ENCODE assay signal across 32 mouse cellular contexts in the genomic region with DNA sequence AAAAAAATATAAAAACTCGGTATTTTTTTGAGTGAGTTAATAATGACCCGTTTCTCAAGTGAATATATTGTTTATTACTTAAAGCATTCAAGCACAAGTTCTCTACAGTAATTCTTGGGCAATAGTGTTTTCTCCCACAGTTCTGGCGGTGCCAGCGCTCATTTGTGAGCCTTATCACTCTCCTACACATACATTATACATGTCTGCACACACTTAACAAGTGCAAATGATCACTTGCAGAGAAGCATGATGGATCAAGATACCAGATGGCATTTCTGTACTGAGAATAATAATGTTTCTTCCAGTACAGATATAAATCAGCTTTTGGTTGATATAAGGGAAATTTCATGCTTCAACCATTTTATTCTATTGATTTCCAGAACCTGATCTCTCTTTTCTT.
"Had no signal": no experiment of that assay in that cellular context is flagged by ENCODE, and none has a peak within 500 bp of the region (broad histone marks: within the 10 kb centered on the region; RNA-seq: fewer than 3 reads in every experiment).

No protein-coding gene starts in this region.

- H3K27ac ChIP-seq: limb, embryonic 10.5 days; limb, embryonic 12.5 days; limb, embryonic 13.5 days; limb, embryonic 15.5 days; liver, embryonic 12.5 days; liver, embryonic 13.5 days; liver, embryonic 14.5 days; liver, embryonic 15.5 days; lung, embryonic 15.5 days; macrophage; midbrain, embryonic 10.5 days; midbrain, embryonic 12.5 days; midbrain, embryonic 13.5 days; midbrain, embryonic 15.5 days; neural tube, embryonic 12.5 days had no signal

- ATAC-seq: liver, embryonic 12.5 days; liver, postnatal 0 days; lung, postnatal 0 days; midbrain, embryonic 13.5 days; midbrain, embryonic 15.5 days; midbrain, embryonic 16.5 days had no signal

- H3K4me3 ChIP-seq: limb, embryonic 10.5 days; limb, embryonic 12.5 days; limb, embryonic 13.5 days; limb, embryonic 15.5 days; liver, embryonic 12.5 days; liver, embryonic 13.5 days; liver, embryonic 15.5 days; lung, embryonic 15.5 days; megakaryocyte, embryonic 14.5 days; midbrain, embryonic 10.5 days; midbrain, embryonic 12.5 days; midbrain, embryonic 13.5 days; midbrain, embryonic 15.5 days; myocyte; neural tube, embryonic 12.5 days had no signal

- H3K9me3 ChIP-seq: limb, embryonic 10.5 days; limb, embryonic 12.5 days; limb, embryonic 13.5 days; limb, embryonic 15.5 days; liver, embryonic 12.5 days; liver, embryonic 13.5 days; liver, embryonic 15.5 days; lung, embryonic 15.5 days; megakaryocyte, embryonic 14.5 days; midbrain, embryonic 10.5 days; midbrain, embryonic 12.5 days; midbrain, embryonic 13.5 days; midbrain, embryonic 15.5 days; neural tube, embryonic 12.5 days had no signal

- H3K36me3 ChIP-seq: limb, embryonic 10.5 days; limb, embryonic 12.5 days; limb, embryonic 13.5 days; limb, embryonic 15.5 days; liver, embryonic 12.5 days; liver, embryonic 13.5 days; liver, embryonic 15.5 days; lung, embryonic 15.5 days; midbrain, embryonic 10.5 days; midbrain, embryonic 12.5 days; midbrain, embryonic 13.5 days; midbrain, embryonic 15.5 days; neural tube, embryonic 12.5 days had no signal

- DNase-seq: left cerebral cortex, postnatal 4 days; liver; liver, embryonic 13.5 days; liver, postnatal 0 days; lung, adult 18-20 months; lung, adult 2 months; lung, embryonic 14.5 days; lung, postnatal 10 days; lung, postnatal 14 days; lung, postnatal 36 days; lung, postnatal 4 days; midbrain, embryonic 14.5 days had no signal

- H3K4me2 ChIP-seq: limb, embryonic 12.5 days; limb, embryonic 13.5 days; limb, embryonic 15.5 days; liver, embryonic 11.5 days; liver, embryonic 12.5 days; liver, embryonic 13.5 days; liver, embryonic 15.5 days; lung, embryonic 14.5 days; lung, embryonic 15.5 days; midbrain, embryonic 11.5 days; midbrain, embryonic 12.5 days; midbrain, embryonic 13.5 days; midbrain, embryonic 15.5 days; neural tube, embryonic 12.5 days had no signal

- H3K9ac ChIP-seq: limb, embryonic 12.5 days; limb, embryonic 13.5 days; limb, embryonic 15.5 days; liver, embryonic 12.5 days; liver, embryonic 13.5 days; liver, embryonic 14.5 days; liver, embryonic 15.5 days; liver, postnatal 0 days; lung, embryonic 14.5 days; lung, embryonic 15.5 days; midbrain, embryonic 12.5 days; midbrain, embryonic 13.5 days; midbrain, embryonic 15.5 days; neural tube, embryonic 12.5 days had no signal

- H3K27me3 ChIP-seq: limb, embryonic 12.5 days; limb, embryonic 13.5 days; limb, embryonic 15.5 days; liver, embryonic 12.5 days; liver, embryonic 13.5 days; liver, embryonic 15.5 days; lung, embryonic 15.5 days; megakaryocyte, embryonic 14.5 days; midbrain, embryonic 12.5 days; midbrain, embryonic 13.5 days; midbrain, embryonic 15.5 days; neural tube, embryonic 12.5 days had no signal

- H3K4me1 ChIP-seq: limb, embryonic 10.5 days; limb, embryonic 12.5 days; limb, embryonic 13.5 days; limb, embryonic 15.5 days; liver, embryonic 12.5 days; liver, embryonic 13.5 days; liver, embryonic 15.5 days; lung, embryonic 15.5 days; megakaryocyte, embryonic 14.5 days; midbrain, embryonic 10.5 days; midbrain, embryonic 12.5 days; midbrain, embryonic 13.5 days; midbrain, embryonic 15.5 days; neural tube, embryonic 12.5 days had no signal
